Mouse (Mus musculus): ENCODE measurements at regions not wholly inside any gene's neighbourhood (a gene's known extent, or its start where the extent isn't known, plus 50 kb on each side); places are given as distances from the start of the nearest gene placed in this dataset.

GRCm38 (mm10) chr1:184351760-184352159 lies 317.7 kb upstream of the 1700056E22Rik start:
- TF ChIP-seq POLR2A (IDR thresholded peaks at IDR 0.05; ENCODE audit: insufficient read depth, low read length) (no peak), EP300 (IDR thresholded peaks at IDR 0.05; ENCODE audit: insufficient read depth, low read depth, low read length) (no peak), CTCF (IDR thresholded peaks at IDR 0.05; ENCODE audit: low read depth, low read length) (no peak)

All from ES-Bruce4 (cell line).